Mouse (Mus musculus): Measurements from ENCODE around the gene Shisa5.

Gene Shisa5

GRCm38 (mm10) chr9:109098366-109098765, 60.0 kb downstream of the Shisa5 start:
- in situ Hi-C loops (cut with MboI; ENCODE audit: low pct_unique_long_range_greater_than_20kb in 1 of 2, low sequenced_read_pairs in 2 of 2, unreplicated experiment in 1 of 2): no loop called here

DNA sequence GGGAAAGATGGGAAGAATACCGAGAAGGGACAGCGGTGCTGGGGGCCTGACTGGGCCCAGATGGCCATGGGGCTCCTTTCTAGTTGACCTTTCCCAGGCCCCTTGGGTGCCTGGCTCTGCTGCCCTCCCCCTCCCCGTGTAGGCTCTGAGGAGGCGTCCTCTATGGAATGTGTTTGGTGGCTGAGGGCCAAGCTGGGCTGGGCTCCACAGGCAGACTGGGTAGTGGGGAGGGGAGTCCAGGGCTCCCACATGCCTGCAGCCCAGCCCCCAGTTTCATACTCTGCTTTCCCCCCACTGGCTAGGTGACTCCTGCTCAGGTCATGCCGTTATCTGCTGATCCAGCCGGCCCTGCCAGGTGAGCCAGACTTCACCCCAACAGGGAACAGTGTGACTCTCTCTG, 60.6 kb downstream of the Shisa5 start:
- in situ Hi-C loops (cut with MboI; ENCODE audit: low pct_unique_long_range_greater_than_20kb in 1 of 2, low sequenced_read_pairs in 2 of 2, unreplicated experiment in 1 of 2): no loop called here

DNA sequence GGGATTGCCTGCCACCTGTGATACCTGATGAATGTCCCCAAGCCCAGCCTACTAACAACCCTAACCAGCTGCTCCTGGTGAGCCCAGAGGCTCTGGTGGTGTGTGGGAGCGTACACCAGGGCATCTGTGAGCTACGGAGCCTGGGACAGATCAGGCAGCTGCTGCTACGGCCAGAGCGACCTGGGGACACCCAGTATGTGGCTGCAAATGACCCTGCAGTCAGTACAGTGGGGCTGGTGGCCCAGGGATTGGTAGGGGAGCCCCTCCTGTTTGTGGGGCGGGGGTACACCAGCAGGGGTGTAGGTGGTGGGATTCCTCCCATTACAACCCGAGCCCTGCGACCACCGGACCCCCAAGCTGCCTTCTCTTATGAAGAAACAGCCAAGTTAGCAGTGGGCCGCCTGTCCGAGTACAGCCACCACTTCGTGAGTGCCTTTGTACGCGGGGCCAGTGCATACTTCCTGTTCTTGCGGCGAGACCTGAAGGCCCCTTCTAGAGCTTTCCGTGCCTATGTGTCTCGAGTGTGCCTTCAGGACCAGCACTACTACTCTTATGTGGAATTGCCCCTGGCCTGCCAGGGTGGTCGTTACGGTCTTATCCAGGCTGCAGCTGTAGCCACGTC, 62.1 kb downstream of the Shisa5 start:
- in situ Hi-C loops (cut with MboI; ENCODE audit: low pct_unique_long_range_greater_than_20kb in 1 of 2, low sequenced_read_pairs in 2 of 2, unreplicated experiment in 1 of 2): no loop called here

DNA sequence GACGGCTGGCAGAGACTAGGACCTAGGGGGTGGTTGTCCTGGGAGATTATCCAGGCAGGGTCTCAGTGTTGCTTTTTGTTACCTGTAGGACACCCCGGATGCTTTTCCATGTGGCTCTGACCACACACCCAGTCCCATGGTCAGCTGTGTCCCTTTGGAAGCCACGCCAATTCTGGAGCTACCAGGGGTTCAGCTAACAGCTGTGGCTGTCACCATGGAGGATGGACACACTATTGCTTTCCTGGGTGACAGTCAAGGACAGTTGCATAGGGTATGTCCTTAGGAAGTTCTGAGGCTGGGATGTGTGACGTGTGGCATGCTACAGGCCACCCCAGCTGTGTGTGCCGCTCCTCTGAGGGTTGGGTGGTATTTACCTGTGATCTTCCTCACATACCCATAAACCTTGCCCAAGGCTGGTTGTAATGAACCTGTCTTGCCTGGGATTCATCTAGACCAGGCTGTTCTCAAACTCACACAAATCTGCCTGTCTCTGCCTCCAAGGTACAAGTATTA, 63.6 kb downstream of the Shisa5 start:
- in situ Hi-C loops (cut with MboI; ENCODE audit: low pct_unique_long_range_greater_than_20kb in 1 of 2, low sequenced_read_pairs in 2 of 2, unreplicated experiment in 1 of 2): no loop called here

DNA sequence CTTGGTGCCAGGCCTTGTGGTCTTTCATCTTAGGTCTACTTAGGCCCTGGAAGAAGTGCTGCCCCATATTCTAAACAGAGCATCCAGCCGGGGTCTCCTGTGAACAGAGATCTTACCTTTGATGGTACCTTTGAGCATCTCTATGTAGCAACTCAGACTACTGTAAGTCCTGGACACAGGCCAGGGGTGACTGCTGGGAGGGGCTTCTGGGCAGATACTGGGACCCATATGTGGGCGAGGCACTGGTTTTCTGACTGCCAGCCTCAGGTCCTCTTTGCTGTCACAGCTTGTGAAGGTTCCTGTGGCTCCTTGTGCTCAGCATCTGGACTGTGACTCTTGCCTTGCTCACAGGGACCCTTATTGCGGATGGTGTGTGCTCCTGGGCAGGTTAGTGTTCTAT, 64.2 kb downstream of the Shisa5 start:
- in situ Hi-C loops (cut with MboI; ENCODE audit: low pct_unique_long_range_greater_than_20kb in 1 of 2, low sequenced_read_pairs in 2 of 2, unreplicated experiment in 1 of 2): no loop called here

- in situ Hi-C loops (cut with MboI; ENCODE audit: low pct_unique_long_range_greater_than_20kb in 1 of 2, low sequenced_read_pairs in 2 of 2, unreplicated experiment in 1 of 2): no loop called here
Observed at GRCm38 (mm10) chr9:109103250-109103649, 64.9 kb downstream of the Shisa5 start.

- in situ Hi-C loops (cut with MboI; ENCODE audit: low pct_unique_long_range_greater_than_20kb in 1 of 2, low sequenced_read_pairs in 2 of 2, unreplicated experiment in 1 of 2): no loop called here
Observed at GRCm38 (mm10) chr9:109104083-109104482, 65.7 kb downstream of the Shisa5 start.

GRCm38 (mm10) chr9:109105011-109105410, 66.6 kb downstream of the Shisa5 start:
- in situ Hi-C loops (cut with MboI; ENCODE audit: low pct_unique_long_range_greater_than_20kb in 1 of 2, low sequenced_read_pairs in 2 of 2, unreplicated experiment in 1 of 2): no loop called here

DNA sequence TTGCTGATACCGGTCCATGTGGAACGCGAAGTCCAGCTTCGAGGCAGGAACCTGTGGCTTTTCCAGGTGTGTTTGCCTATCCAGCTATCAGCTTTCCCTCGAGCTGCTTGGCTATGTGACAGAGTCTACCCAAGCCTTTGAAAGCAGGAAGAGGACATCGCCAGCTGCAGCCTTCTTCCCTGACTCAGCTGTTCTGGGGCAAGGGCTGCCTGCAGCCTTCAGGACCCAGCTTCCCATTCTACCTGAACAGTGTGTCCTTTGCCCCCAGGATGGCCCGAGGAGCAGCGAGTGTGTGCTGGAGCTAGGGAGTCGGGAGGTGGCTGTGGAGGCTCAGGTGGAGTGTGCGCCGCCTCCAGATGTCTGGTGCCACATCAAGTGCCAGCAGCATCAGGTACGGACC, 67.3 kb downstream of the Shisa5 start:
- in situ Hi-C loops (cut with MboI; ENCODE audit: low pct_unique_long_range_greater_than_20kb in 1 of 2, low sequenced_read_pairs in 2 of 2, unreplicated experiment in 1 of 2): no loop called here

GRCm38 (mm10) chr9:109107341-109107740, 69.0 kb downstream of the Shisa5 start:
- in situ Hi-C loops (cut with MboI; ENCODE audit: low pct_unique_long_range_greater_than_20kb in 1 of 2, low sequenced_read_pairs in 2 of 2, unreplicated experiment in 1 of 2): no loop called here
